Mouse (Mus musculus): ENCODE results near the gene Cd38. TPM values are rescaled to one million over a fixed set of nuclear protein-coding genes. Genes with fewer than 3 reads are reported as not detected.

The Cd38 gene
- polyA plus RNA-seq, 1 experiment from 2014 or later: 13.9 TPM

GRCm38 (mm10) chr5:43959884-43960440, 91.6 kb downstream of the Cd38 start:
- WGBS (ENCODE audit: insufficient replicate concordance): 65% methylated on average over 3 of the region's 3 CpGs
- no peaks in the 10 kb centered on the region for H3K36me3 ChIP-seq
- H3K4me2 ChIP-seq: no peak overlapping the region
- no peaks in the 10 kb centered on the region for H3K4me1 ChIP-seq
- H3K27ac ChIP-seq: no peak overlapping the region
- no peak for ATAC-seq
- H3K9ac ChIP-seq: no peak overlapping the region
- H3K4me3 ChIP-seq: no peak overlapping the region
- H3K9me3 ChIP-seq (replicated peaks): no peaks in the 10 kb centered on the region
- no peaks in the 10 kb centered on the region for H3K27me3 ChIP-seq (replicated peaks)

GRCm38 (mm10) chr5:43961056-43961455, 92.7 kb downstream of the Cd38 start:
- H3K27ac ChIP-seq: no peak overlapping the region
- H3K36me3 ChIP-seq: no peaks in the 10 kb centered on the region
- ATAC-seq: no peak
- no peaks in the 10 kb centered on the region for H3K4me1 ChIP-seq
- no peak overlapping the region for H3K9ac ChIP-seq
- no peaks in the 10 kb centered on the region for H3K9me3 ChIP-seq (replicated peaks)
- H3K4me3 ChIP-seq: no peak overlapping the region
- H3K27me3 ChIP-seq (replicated peaks): no peaks in the 10 kb centered on the region
- 69% methylated on average over 3 of the region's 3 CpGs for WGBS (ENCODE audit: insufficient replicate concordance)
- H3K4me2 ChIP-seq: no peak overlapping the region

Other genes with a start within 250 kb of the Cd38 start
- gene Cc2d2a, start 206.2 kb upstream of the Cd38 start, polyA plus RNA-seq (2016; fragmentation: Nextera tagmentation; extraction: Ambion mirVana): 2.5 and 2.7 TPM in 2 replicates
- gene Bst1, start 49.7 kb upstream of the Cd38 start, polyA plus RNA-seq (2016; fragmentation: Nextera tagmentation; extraction: Ambion mirVana): 0.20 and 0.26 TPM in 2 replicates
- gene Fbxl5, start 46.9 kb upstream of the Cd38 start, polyA plus RNA-seq (2016; fragmentation: Nextera tagmentation; extraction: Ambion mirVana): 26.7 and 27.3 TPM in 2 replicates
- 0.76 TPM in 1 of 2 replicates, not detected in the other for gene Gm7879, start 44.6 kb downstream of the Cd38 start, polyA plus RNA-seq (2016; fragmentation: Nextera tagmentation; extraction: Ambion mirVana)
- not detected in 2 replicates for gene Fgfbp1, start 113.2 kb downstream of the Cd38 start, polyA plus RNA-seq (2016; fragmentation: Nextera tagmentation; extraction: Ambion mirVana)
- gene Prom1, start 233.5 kb downstream of the Cd38 start, polyA plus RNA-seq (2016; fragmentation: Nextera tagmentation; extraction: Ambion mirVana): 11.9 and 13.0 TPM in 2 replicates

Measured in liver, embryonic 12.5 days (tissue).